Mouse (Mus musculus) testis, postnatal 10 days (tissue): ENCODE data around the gene Tmem89.

ENCODE experiments used
- DNase-seq: peaks from one replicate; pipeline ENCODE4 v3.0.0; 2021; ENCODE audit warnings: low spot score

Tmem89 gene

GRCm38 (mm10) chr9:108914491-108914890, at the start of gene Tmem89:
Tmem89 (plus strand) TSS chr9:108914619.
- no peak for DNase-seq

DNA sequence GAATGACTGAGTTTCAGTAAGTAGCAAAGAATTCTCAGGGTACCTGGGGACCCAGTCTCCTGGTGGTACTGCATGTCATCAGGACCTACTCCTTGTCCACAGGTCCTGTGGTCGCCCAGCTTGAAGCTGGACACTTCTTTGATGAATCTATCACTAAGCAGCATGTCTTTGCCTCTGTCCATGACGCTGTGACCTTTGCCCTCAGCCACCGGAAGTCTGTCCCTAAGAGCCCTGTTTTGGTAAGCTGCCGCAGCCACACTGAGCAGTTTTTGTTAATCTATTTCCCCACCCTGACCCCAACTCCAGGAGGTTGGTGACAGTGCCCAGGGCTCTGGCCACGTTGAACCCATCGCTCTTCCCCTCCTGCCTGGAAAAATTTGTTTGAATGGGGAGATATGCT, 2.1 kb upstream of the Tmem89 start:
- no peak for DNase-seq

DNA sequence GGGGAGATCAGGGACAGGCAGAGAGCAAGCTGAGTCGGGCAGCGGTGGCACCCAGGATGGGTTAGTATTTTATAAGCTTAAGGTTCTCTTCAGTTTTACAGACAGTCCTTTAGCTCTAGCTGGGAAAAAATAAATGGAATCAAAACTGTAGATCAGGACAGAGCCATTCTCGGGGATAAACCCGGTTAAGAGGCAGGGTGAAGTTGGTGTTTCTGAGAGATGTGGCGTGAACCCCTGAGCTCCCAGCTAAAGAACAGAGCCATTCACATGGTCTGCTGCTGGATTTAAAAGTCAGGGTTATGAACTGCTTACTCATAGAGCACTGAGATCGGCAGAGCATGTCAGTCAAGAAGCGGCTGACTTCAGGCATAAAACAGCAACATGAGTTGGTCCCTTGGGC, 1.3 kb upstream of the Tmem89 start:
- DNase-seq: no peak

GRCm38 (mm10) chr9:108913621-108914020, 798 bp upstream of the Tmem89 start:
- DNase-seq: no peak

- DNase-seq: no peak
Measured at GRCm38 (mm10) chr9:108925897-108926296, 11.5 kb downstream of the Tmem89 start.

- no peak for DNase-seq
Measured at GRCm38 (mm10) chr9:108928424-108928823, 14.0 kb downstream of the Tmem89 start.

- DNase-seq: no peak
Measured at GRCm38 (mm10) chr9:108935991-108936390, 21.6 kb downstream of the Tmem89 start.

- peak; percentile 97 for DNase-seq
Measured at GRCm38 (mm10) chr9:108936418-108937364, 22.3 kb downstream of the Tmem89 start, which contains the start of gene Uqcrc1. Uqcrc1 (plus strand) TSS chr9:108936633.

GRCm38 (mm10) chr9:108945111-108945510, 30.7 kb downstream of the Tmem89 start:
- peak; percentile 35 for DNase-seq

DNA sequence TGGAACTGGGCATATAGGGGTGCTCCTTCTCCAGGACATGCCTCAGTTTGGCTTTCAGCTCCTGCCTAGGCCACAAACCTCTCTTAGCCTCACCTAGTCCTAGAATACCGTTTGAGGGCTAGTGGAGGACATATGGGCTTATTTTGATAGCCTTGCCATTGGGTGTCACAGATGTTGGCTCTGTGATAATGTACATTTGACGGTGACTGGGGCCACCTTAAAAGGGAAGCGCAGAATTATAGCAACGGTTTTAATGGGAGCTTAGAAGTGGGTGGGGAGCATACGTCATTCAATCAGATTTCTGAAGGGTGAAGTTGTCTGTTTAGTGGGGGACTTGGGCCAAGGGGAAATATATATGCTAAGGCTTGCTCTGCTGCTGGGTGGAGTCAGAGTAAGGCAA, 31.2 kb downstream of the Tmem89 start:
- no peak for DNase-seq

DNA sequence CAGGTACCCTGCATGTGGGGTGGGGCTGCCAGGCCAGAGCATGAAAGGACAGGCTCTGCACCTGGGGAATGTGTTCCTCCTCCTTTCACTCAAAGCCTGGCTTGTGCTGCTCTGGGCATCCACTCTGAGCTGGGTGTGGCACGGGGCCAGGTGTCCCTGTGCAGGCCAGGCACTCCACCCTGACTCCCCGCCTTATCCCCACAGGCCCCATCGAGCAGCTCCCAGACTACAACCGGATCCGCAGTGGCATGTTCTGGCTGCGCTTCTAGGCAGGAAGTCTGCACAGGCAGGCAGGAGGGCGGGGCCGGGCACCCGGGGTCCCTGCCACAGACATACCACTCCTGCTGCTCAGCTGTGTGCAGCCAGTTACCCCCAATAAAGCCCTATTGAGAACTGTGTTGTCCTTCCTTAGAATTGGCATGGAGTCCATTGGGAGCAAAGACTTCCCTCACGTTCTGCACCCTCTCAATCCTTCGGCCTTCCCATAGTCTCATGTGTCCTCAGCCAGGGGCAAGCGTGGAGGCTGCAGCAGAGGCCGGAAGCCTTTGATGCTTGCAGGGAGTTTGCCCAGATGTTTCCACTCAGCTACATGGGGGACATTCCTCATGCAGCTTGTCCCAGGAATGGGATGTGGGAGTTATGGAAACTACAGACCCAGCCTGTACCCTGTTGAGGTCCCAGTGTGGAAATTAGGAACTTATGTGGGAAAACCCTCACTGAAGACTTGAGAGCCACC, 35.0 kb downstream of the Tmem89 start:
- peak; percentile 67 for DNase-seq

GRCm38 (mm10) chr9:108949967-108950728, 35.7 kb downstream of the Tmem89 start:
- DNase-seq: no peak

- no peak for DNase-seq
Measured at GRCm38 (mm10) chr9:108953081-108953636, 38.7 kb downstream of the Tmem89 start, which contains the start of gene Col7a1. Col7a1 (plus strand) TSS chr9:108953586.

GRCm38 (mm10) chr9:108955241-108955640, 40.8 kb downstream of the Tmem89 start:
- DNase-seq: no peak

- no peak for DNase-seq
Measured at GRCm38 (mm10) chr9:108955846-108956245, 41.4 kb downstream of the Tmem89 start.

GRCm38 (mm10) chr9:108963577-108963976, 49.2 kb downstream of the Tmem89 start:
- no peak for DNase-seq

DNA sequence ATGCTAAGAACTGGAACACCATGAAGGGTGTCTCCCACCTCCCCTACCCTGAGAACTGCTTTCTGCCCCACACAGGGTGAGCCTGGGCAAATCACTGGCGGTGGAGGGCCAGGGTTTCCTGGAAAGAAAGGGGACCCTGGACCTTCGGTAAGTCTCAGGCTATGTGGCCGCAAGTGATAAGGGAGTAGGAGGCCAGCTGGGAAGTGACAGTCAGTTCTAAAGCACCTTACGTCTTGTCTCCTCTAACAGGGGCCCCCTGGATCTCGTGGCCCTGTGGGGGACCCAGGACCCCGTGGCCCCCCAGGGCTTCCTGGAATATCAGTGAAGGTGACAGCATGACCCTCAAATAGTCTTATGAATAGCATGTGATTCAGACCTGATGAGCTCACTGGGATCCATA, 49.9 kb downstream of the Tmem89 start:
- DNase-seq: no peak
